Comparison of ENCODE assay signal across 12 mouse cellular contexts in genomic region chr6:125622434-125622833, GRCm38 (mm10).
DNase-seq lines count a peak whose midpoint lies in the region; ATAC-seq and TF ChIP-seq lines count a peak whose summit lies in the region.
"Had no signal": no experiment of that assay in that cellular context is flagged by ENCODE, and none has a peak within 500 bp of the region (broad histone marks: within the 10 kb centered on the region; RNA-seq: fewer than 3 reads in every experiment).

No protein-coding gene starts in this region.

- intact Hi-C loops in gastrocnemius, adult 2 months (cut with DNase I), result loop anchor here (5.0 kb wide), 1 partner anchor 545 kb away; the partner anchor contains the start of gene Ntf3
- intact Hi-C loops in gastrocnemius, postnatal 14 days (cut with DNase I; ENCODE audit: low total_unique reads), result no loop called here

- no peak for TF ChIP-seq EP300 in lung, postnatal 0 days (IDR thresholded peaks at IDR 0.05)

- no peak overlapping the region for H3K4me2 ChIP-seq in lung, postnatal 0 days (replicated peaks; ENCODE audit: low read depth, low read length)

- TF ChIP-seq CTCF in gastrocnemius, adult 2 months (IDR thresholded peaks at IDR 0.05), result peak; percentile 73
- TF ChIP-seq CTCF in lung, postnatal 0 days (IDR thresholded peaks at IDR 0.05), result peak; percentile 72

- no peaks in the 10 kb centered on the region for H3K36me3 ChIP-seq in lung, postnatal 0 days (ENCODE audit: insufficient read depth, low read length)

- H3K4me3 ChIP-seq in gastrocnemius, adult 2 months, result no peak overlapping the region
- H3K4me3 ChIP-seq in lung, postnatal 0 days (ENCODE audit: low read depth, low read length), result no peak overlapping the region
- H3K4me3 ChIP-seq: megakaryocyte, embryonic 14.5 days had no signal

- no peak for ATAC-seq in lung, postnatal 0 days
- peak; percentile 66; the same call in 1 of the 2 replicates for ATAC-seq in common myeloid progenitor, adult 5-6 weeks (replicated peaks; ENCODE audit: low read depth, poor library complexity, severe bottlenecking)
- ATAC-seq: Patski had no signal

- H3K27ac ChIP-seq in gastrocnemius, adult 2 months, result no peak overlapping the region
- H3K27ac ChIP-seq in lung, postnatal 0 days (ENCODE audit: low read length), result no peak overlapping the region

- H3K9ac ChIP-seq in lung, postnatal 0 days (replicated peaks; ENCODE audit: low read depth), result no peak overlapping the region

- no peaks in the 10 kb centered on the region for H3K4me1 ChIP-seq in lung, postnatal 0 days (ENCODE audit: insufficient read depth, low read depth, low read length)

- DNase-seq in gastrocnemius, adult 2 months, result no peak
- no peak for DNase-seq in gastrocnemius, postnatal 14 days
- DNase-seq in lung, postnatal 0 days (ENCODE audit: low spot score), result peak; percentile 72
- no peak for DNase-seq in lung, postnatal 14 days
- DNase-seq in naive thymus-derived CD4-positive, alpha-beta T cell, adult 2 months (ENCODE audit: low read depth), result peak; percentile 57
- no peak for DNase-seq in right cerebral cortex, adult 2 months (ENCODE audit: low spot score in 2 of 2)
- DNase-seq in adrenal gland, postnatal 10 days, result no peak
- DNase-seq: cerebellum, adult 8-10 months; heart, adult 18-20 months had no signal

- H3K9me3 ChIP-seq in lung, postnatal 0 days (ENCODE audit: low read length), result no peaks in the 10 kb centered on the region
- H3K9me3 ChIP-seq: megakaryocyte, embryonic 14.5 days had no signal

- no peaks in the 10 kb centered on the region for H3K27me3 ChIP-seq in lung, postnatal 0 days (replicated peaks; ENCODE audit: insufficient read depth, low read length)
- H3K27me3 ChIP-seq: megakaryocyte, embryonic 14.5 days; Patski had no signal

- 41% methylated on average over 2 of the region's 2 CpGs for WGBS in lung, postnatal 0 days

Comparison
In these comparisons a context has a peak if more than half of its experiments do, and no peak if none do; other contexts are left out.
1. DNase-seq: peak in lung, postnatal 0 days (single experiment) and naive thymus-derived CD4-positive, alpha-beta T cell, adult 2 months (single experiment); none in gastrocnemius, adult 2 months (single experiment), gastrocnemius, postnatal 14 days (single experiment), lung, postnatal 14 days (single experiment), right cerebral cortex, adult 2 months (0 of 2) and adrenal gland, postnatal 10 days (single experiment).